11 mouse cellular contexts compared by ENCODE assay signal in the genomic region with DNA sequence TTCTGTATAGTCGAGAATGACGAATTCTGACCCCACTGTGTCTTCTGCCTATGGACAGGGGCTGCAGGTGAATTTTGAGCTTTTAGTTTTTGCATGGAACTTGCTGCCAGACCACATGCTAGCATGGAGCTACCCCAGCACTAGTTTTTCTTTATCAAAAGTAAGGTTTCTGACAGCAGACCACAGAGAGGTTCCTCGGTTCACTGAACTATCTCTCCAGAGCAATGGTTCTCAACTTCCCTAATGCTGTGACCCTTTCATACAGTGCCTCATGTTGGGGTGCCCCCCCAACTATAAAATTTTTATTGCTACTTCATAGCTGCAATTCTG. TPM values are rescaled to one million over a fixed set of nuclear protein-coding genes. Genes with fewer than 3 reads are reported as not detected.
DNase-seq lines count a peak whose midpoint lies in the region; ATAC-seq and TF ChIP-seq lines count a peak whose summit lies in the region.
"Had no signal": no experiment of that assay in that cellular context is flagged by ENCODE, and none has a peak within 500 bp of the region (broad histone marks: within the 10 kb centered on the region; RNA-seq: fewer than 3 reads in every experiment).

No protein-coding gene starts in this region.

- H3K27ac ChIP-seq in lung, embryonic 15.5 days, result no peak overlapping the region
- peak overlapping the region; percentile 51; the same call in 1 of the 2 replicates for H3K27ac ChIP-seq in bone marrow, adult 2 months (ENCODE audit: control insufficient read depth, insufficient read depth, low read depth, low read length, poor library complexity)
- H3K27ac ChIP-seq in forebrain, embryonic 13.5 days, result no peak overlapping the region
- H3K27ac ChIP-seq in macrophage, result peak overlapping the region; percentile 73

- no peak for DNase-seq in lung, postnatal 10 days
- no peak for DNase-seq in urinary bladder, postnatal 4 days (ENCODE audit: low spot score in 2 of 2)
- no peak for DNase-seq in thymus, adult 18-20 months
- DNase-seq: cerebellum, postnatal 10 days; layer of hippocampus, postnatal 36 days had no signal

- H3K9me3 ChIP-seq in lung, embryonic 15.5 days, result no peaks in the 10 kb centered on the region
- H3K9me3 ChIP-seq in forebrain, embryonic 13.5 days (replicated peaks), result no peaks in the 10 kb centered on the region

- H3K4me3 ChIP-seq in lung, embryonic 15.5 days, result peak overlapping the region; percentile 79
- peak overlapping the region; percentile 24 for H3K4me3 ChIP-seq in bone marrow, adult 2 months (replicated peaks; ENCODE audit: control insufficient read depth, low read depth, low read length)
- H3K4me3 ChIP-seq in forebrain, embryonic 13.5 days, result peak overlapping the region; percentile 97
- peak overlapping the region; percentile 86; the same call in 1 of the 2 replicates for H3K4me3 ChIP-seq in macrophage (ENCODE audit: inconsistent target)

- H3K4me1 ChIP-seq in lung, embryonic 15.5 days, result peaks cover 14% of the 10 kb centered on the region
- H3K4me1 ChIP-seq in bone marrow, adult 2 months (ENCODE audit: control insufficient read depth, insufficient read depth, low read length), result peaks cover 3% of the 10 kb centered on the region; the same call in 1 of the 2 replicates
- peaks cover 15% of the 10 kb centered on the region for H3K4me1 ChIP-seq in forebrain, embryonic 13.5 days

- H3K9ac ChIP-seq in lung, embryonic 15.5 days, result peak overlapping the region; percentile 98; the same call in 1 of the 2 replicates
- H3K9ac ChIP-seq in forebrain, embryonic 13.5 days, result peak overlapping the region; percentile 87; the same call in 1 of the 2 replicates

- H3K27me3 ChIP-seq in lung, embryonic 15.5 days, result no peaks in the 10 kb centered on the region
- H3K27me3 ChIP-seq in forebrain, embryonic 13.5 days, result no peaks in the 10 kb centered on the region

- WGBS in lung, embryonic 15.5 days, result 67% methylated on average over 3 of the region's 3 CpGs
- WGBS in bone marrow, adult 2 months, result 9% methylated on average over 3 of the region's 3 CpGs
- WGBS in forebrain, embryonic 13.5 days, result 79% methylated on average over 3 of the region's 3 CpGs
- WGBS in macrophage (ENCODE audit: missing documents), result 11% methylated on average over 3 of the region's 3 CpGs

- peak overlapping the region; percentile 80 for H3K4me2 ChIP-seq in lung, embryonic 15.5 days
- H3K4me2 ChIP-seq in forebrain, embryonic 13.5 days, result peak overlapping the region; percentile 78

- ATAC-seq in lung, embryonic 15.5 days (ENCODE audit: borderline replicate concordance, extremely low read depth, low FRiP score, low TSS enrichment), result no peak
- ATAC-seq in forebrain, embryonic 13.5 days, result no peak
- no peak for ATAC-seq in granulocyte monocyte progenitor cell, adult 5-6 weeks (replicated peaks; ENCODE audit: poor library complexity, severe bottlenecking)

- no peak for TF ChIP-seq POLR2A in bone marrow, adult 2 months (IDR thresholded peaks at IDR 0.05; ENCODE audit: borderline replicate concordance, control insufficient read depth, low read depth, low read length)

- H3K36me3 ChIP-seq in lung, embryonic 15.5 days, result peaks cover 15% of the 10 kb centered on the region; the same call in 1 of the 2 replicates
- peaks cover 17% of the 10 kb centered on the region for H3K36me3 ChIP-seq in forebrain, embryonic 13.5 days (ENCODE audit: poor library complexity, severe bottlenecking)
- H3K36me3 ChIP-seq in macrophage (ENCODE audit: inconsistent target), result peaks cover 9% of the 10 kb centered on the region; the same call in 1 of the 2 replicates

- H3K79me2 ChIP-seq in macrophage (ENCODE audit: inconsistent target), result peaks cover 36% of the 10 kb centered on the region

- TF ChIP-seq CTCF in bone marrow, adult 2 months (IDR thresholded peaks at IDR 0.05; ENCODE audit: control insufficient read depth, insufficient read depth, low read length), result no peak

RNA-seq across cellular contexts. Expression of gene Rfc2, which starts 2.7 kb away (rescaled TPM):
- polyA plus RNA-seq in lung, embryonic 15.5 days (2015; fragmentation: Nextera tagmentation; extraction: Ambion mirVana), result 292 and 304 TPM in 2 replicates
- 158 and 241 TPM in 2 replicates for polyA plus RNA-seq in bone marrow, adult 2 months (2011; ENCODE audit: insufficient read depth, insufficient read length, low replicate concordance, missing spikeins)
- 285 and 304 TPM in 2 replicates for polyA plus RNA-seq in forebrain, embryonic 13.5 days (2015; fragmentation: Nextera tagmentation; extraction: Ambion mirVana)
- 100 to 1,000 TPM in 23 of 26 experiments, 10 to 100 TPM in 3; 50.1 to 375 (median 230) TPM for total RNA-seq in macrophage (2018; cell fraction: chromatin; rRNA removed)
- 100 to 1,000 TPM in 3 of 26 experiments, 10 to 100 TPM in 23; 48.7 to 120 (median 76.1) TPM for total RNA-seq in macrophage (2018; cell fraction: cytosol; rRNA removed)
- 100 to 1,000 TPM in 20 of 26 experiments, 10 to 100 TPM in 6; 41.1 to 290 (median 182) TPM for total RNA-seq in macrophage (2018; cell fraction: nucleus; rRNA removed)
- 65.2 to 94.5 TPM (median 74.5 TPM) in 3 replicates for polyA plus RNA-seq in macrophage (2018)
- total RNA-seq in granulocyte monocyte progenitor cell, adult 5-6 weeks (2014; fragmentation: Nextera tagmentation), result 284 and 297 TPM in 2 replicates
- total RNA-seq in granulocyte monocyte progenitor cell, adult 5-6 weeks (2017), result 146 and 201 TPM in 2 replicates

RNA-seq across cellular contexts. Expression of gene Syna, which starts 23.9 kb away (rescaled TPM):
- polyA plus RNA-seq in lung, embryonic 15.5 days (2015; fragmentation: Nextera tagmentation; extraction: Ambion mirVana), result 0.19 and 0.33 TPM in 2 replicates
- polyA plus RNA-seq in bone marrow, adult 2 months (2011; ENCODE audit: insufficient read depth, insufficient read length, low replicate concordance, missing spikeins), result not detected in 2 replicates
- polyA plus RNA-seq in forebrain, embryonic 13.5 days (2015; fragmentation: Nextera tagmentation; extraction: Ambion mirVana), result 0.31 and 0.52 TPM in 2 replicates
- total RNA-seq in macrophage (2018; cell fraction: chromatin; rRNA removed), result not detected
- total RNA-seq in macrophage (2018; cell fraction: cytosol; rRNA removed), result under 1 TPM in 2 of 26 experiments, not detected in 24; 0.05 to 0.06 TPM
- not detected for total RNA-seq in macrophage (2018; cell fraction: nucleus; rRNA removed)
- not detected in 3 replicates for polyA plus RNA-seq in macrophage (2018)
- total RNA-seq in granulocyte monocyte progenitor cell, adult 5-6 weeks (2014; fragmentation: Nextera tagmentation), result not detected in 2 replicates
- total RNA-seq in granulocyte monocyte progenitor cell, adult 5-6 weeks (2017), result not detected in 2 replicates
- total RNA-seq: gastrocnemius, postnatal 4 days had no signal

RNA-seq across cellular contexts. Expression of gene Lat2, which starts 31.0 kb away (rescaled TPM):
- 2.6 and 2.9 TPM in 2 replicates for polyA plus RNA-seq in lung, embryonic 15.5 days (2015; fragmentation: Nextera tagmentation; extraction: Ambion mirVana)
- polyA plus RNA-seq in bone marrow, adult 2 months (2011; ENCODE audit: insufficient read depth, insufficient read length, low replicate concordance, missing spikeins), result 29.7 and 70.2 TPM in 2 replicates
- 3.4 and 5.3 TPM in 2 replicates for polyA plus RNA-seq in forebrain, embryonic 13.5 days (2015; fragmentation: Nextera tagmentation; extraction: Ambion mirVana)
- total RNA-seq in macrophage (2018; cell fraction: chromatin; rRNA removed), result 1,000 to 10,000 TPM in 1 of 26 experiments, 100 to 1,000 TPM in 25; 103 to 1,091 (median 578) TPM
- total RNA-seq in macrophage (2018; cell fraction: cytosol; rRNA removed), result 100 to 1,000 TPM; 220 to 372 (median 288) TPM
- total RNA-seq in macrophage (2018; cell fraction: nucleus; rRNA removed), result 100 to 1,000 TPM in 25 of 26 experiments, 10 to 100 TPM in 1; 99.9 to 631 (median 425) TPM
- 185 to 303 TPM (median 275 TPM) in 3 replicates for polyA plus RNA-seq in macrophage (2018)
- 43.8 and 50.9 TPM in 2 replicates for total RNA-seq in granulocyte monocyte progenitor cell, adult 5-6 weeks (2014; fragmentation: Nextera tagmentation)
- total RNA-seq in granulocyte monocyte progenitor cell, adult 5-6 weeks (2017), result 34.0 TPM in 2 replicates

RNA-seq across cellular contexts. Expression of gene Clip2, which starts 31.6 kb away (rescaled TPM):
- 4.6 TPM in 2 replicates for polyA plus RNA-seq in lung, embryonic 15.5 days (2015; fragmentation: Nextera tagmentation; extraction: Ambion mirVana)
- 5.6 and 7.9 TPM in 2 replicates for polyA plus RNA-seq in bone marrow, adult 2 months (2011; ENCODE audit: insufficient read depth, insufficient read length, low replicate concordance, missing spikeins)
- 9.4 and 11.4 TPM in 2 replicates for polyA plus RNA-seq in forebrain, embryonic 13.5 days (2015; fragmentation: Nextera tagmentation; extraction: Ambion mirVana)
- total RNA-seq in macrophage (2018; cell fraction: chromatin; rRNA removed), result 10 to 100 TPM; 11.8 to 85.0 (median 49.1) TPM
- 10 to 100 TPM; 12.8 to 32.5 (median 20.5) TPM for total RNA-seq in macrophage (2018; cell fraction: cytosol; rRNA removed)
- total RNA-seq in macrophage (2018; cell fraction: nucleus; rRNA removed), result 10 to 100 TPM; 18.9 to 60.9 (median 39.2) TPM
- polyA plus RNA-seq in macrophage (2018), result 12.7 to 25.8 TPM (median 14.6 TPM) in 3 replicates
- total RNA-seq in granulocyte monocyte progenitor cell, adult 5-6 weeks (2014; fragmentation: Nextera tagmentation), result 4.5 and 5.1 TPM in 2 replicates
- 2.5 and 7.9 TPM in 2 replicates for total RNA-seq in granulocyte monocyte progenitor cell, adult 5-6 weeks (2017)

RNA-seq across cellular contexts. Expression of gene Eif4h, which starts 55.4 kb away (rescaled TPM):
- polyA plus RNA-seq in lung, embryonic 15.5 days (2015; fragmentation: Nextera tagmentation; extraction: Ambion mirVana), result 506 and 532 TPM in 2 replicates
- 90.3 and 101 TPM in 2 replicates for polyA plus RNA-seq in bone marrow, adult 2 months (2011; ENCODE audit: insufficient read depth, insufficient read length, low replicate concordance, missing spikeins)
- polyA plus RNA-seq in forebrain, embryonic 13.5 days (2015; fragmentation: Nextera tagmentation; extraction: Ambion mirVana), result 402 and 441 TPM in 2 replicates
- total RNA-seq in macrophage (2018; cell fraction: chromatin; rRNA removed), result 100 to 1,000 TPM; 156 to 239 (median 217) TPM
- 100 to 1,000 TPM; 134 to 180 (median 160) TPM for total RNA-seq in macrophage (2018; cell fraction: cytosol; rRNA removed)
- 100 to 1,000 TPM; 156 to 225 (median 183) TPM for total RNA-seq in macrophage (2018; cell fraction: nucleus; rRNA removed)
- 92.6 to 190 TPM (median 145 TPM) in 3 replicates for polyA plus RNA-seq in macrophage (2018)
- total RNA-seq in granulocyte monocyte progenitor cell, adult 5-6 weeks (2014; fragmentation: Nextera tagmentation), result 226 and 246 TPM in 2 replicates
- total RNA-seq in granulocyte monocyte progenitor cell, adult 5-6 weeks (2017), result 252 and 300 TPM in 2 replicates

Comparison
In these comparisons a context has a peak if more than half of its experiments do, and no peak if none do; other contexts are left out.
1. H3K27ac ChIP-seq: peak in bone marrow, adult 2 months (single experiment) and macrophage (single experiment); none in lung, embryonic 15.5 days (single experiment) and forebrain, embryonic 13.5 days (single experiment).
2. H3K4me3 ChIP-seq: peak in every context shown above with its lines; median percentile 97 in forebrain, embryonic 13.5 days; 86 in macrophage; 79 in lung, embryonic 15.5 days; 24 in bone marrow, adult 2 months.